Mouse (Mus musculus) 3134 (cell line): ENCODE results near the gene Tspyl3.

Source experiments
- DNase-seq: peaks from one replicate; pipeline ENCODE4 v3.0.0-alpha.2; 2011; ENCODE audit warnings: low spot score; ENCODE audit not compliant: insufficient read length; ENCODE audit errors: extremely low read depth

Gene Tspyl3

GRCm38 (mm10) chr2:153177188-153177587 lies 48.1 kb downstream of the Tspyl3 start:
- DNase-seq, result no peak

- DNase-seq, result no peak
Observed at GRCm38 (mm10) chr2:153175995-153176570, 49.2 kb downstream of the Tspyl3 start.
